Mouse (Mus musculus) neural tube, embryonic 14.5 days (tissue): ENCODE data around the gene Wdr48. TPM values are rescaled to one million over a fixed set of nuclear protein-coding genes. Genes with fewer than 3 reads are reported as not detected.
A peak's percentile ranks its signal among the peaks of the same experiment; 100 is the strongest.

Experiments
- ATAC-seq: fragments of 200-750 bp; cut with Nextera tagmentation; 2 replicates; pipeline ENCODE4 v1.8.0; 2017; ENCODE audit warnings: low read depth, mild to moderate bottlenecking, moderate TSS enrichment, moderate library complexity
- H3K27ac ChIP-seq: fragments of 300-500 bp; sonication (generic); 2 replicates; pipeline ENCODE4 v1.5.1; 2014; ENCODE audit warnings: low read depth, mild to moderate bottlenecking, control low read depth, low read length, moderate library complexity, mixed read lengths
- H3K27me3 ChIP-seq: fragments of 300-500 bp; sonication (generic); 2 replicates; pipeline ENCODE4 v1.6.1; 2014; ENCODE audit warnings: low read length; ENCODE audit not compliant: control insufficient read depth, insufficient read depth
- H3K36me3 ChIP-seq: fragments of 300-500 bp; sonication (generic); 2 replicates; pipeline ENCODE4 v1.6.1; 2014; ENCODE audit warnings: low read length, mixed read lengths; ENCODE audit not compliant: control insufficient read depth, insufficient read depth
- H3K4me1 ChIP-seq: fragments of 300-500 bp; sonication (generic); 2 replicates; pipeline ENCODE4 v1.6.1; 2014; ENCODE audit warnings: low read length; ENCODE audit not compliant: control insufficient read depth, insufficient read depth
- H3K4me2 ChIP-seq: fragments of 300-500 bp; sonication (generic); 2 replicates; pipeline ENCODE4 v1.6.1; 2014; ENCODE audit warnings: mild to moderate bottlenecking, low read depth, low read length, control low read depth
- H3K4me3 ChIP-seq: fragments of 300-500 bp; sonication (generic); 2 replicates; pipeline ENCODE4 v1.5.1; 2014; ENCODE audit warnings: low read depth, low read length, control low read depth, mixed read lengths
- H3K9ac ChIP-seq: fragments of 300-500 bp; sonication (generic); replicated peaks from 2 replicates; pipeline ENCODE4 v1.6.1; 2014; ENCODE audit warnings: low read depth, mild to moderate bottlenecking, control low read depth, low read length, mixed read lengths
- H3K9me3 ChIP-seq: fragments of 300-500 bp; sonication (generic); 2 replicates; pipeline ENCODE4 v1.6.1; 2016; ENCODE audit warnings: low read length; ENCODE audit not compliant: control insufficient read depth
- WGBS: fragments of 180-500 bp; shearing (Covaris S2); extraction: QIAGEN DNeasy Blood & Tissue Kit; methylation state at CpG from one replicate; pipeline ENCODE4 v1.1.7; 2014; 5-methylcytosine and 5-hydroxymethylcytosine counted together
- polyA plus RNA-seq: library from polyadenylated mRNA; unstranded; fragments of >200 nt; fragmentation: Nextera tagmentation; extraction: Ambion mirVana; gene quantifications from 2 replicates; pipeline ENCODE4 v1.2.1, GENCODE M21; 2014

The Wdr48 gene
- polyA plus RNA-seq, 1 experiment from 2014 or later = 68.5 TPM

DNA sequence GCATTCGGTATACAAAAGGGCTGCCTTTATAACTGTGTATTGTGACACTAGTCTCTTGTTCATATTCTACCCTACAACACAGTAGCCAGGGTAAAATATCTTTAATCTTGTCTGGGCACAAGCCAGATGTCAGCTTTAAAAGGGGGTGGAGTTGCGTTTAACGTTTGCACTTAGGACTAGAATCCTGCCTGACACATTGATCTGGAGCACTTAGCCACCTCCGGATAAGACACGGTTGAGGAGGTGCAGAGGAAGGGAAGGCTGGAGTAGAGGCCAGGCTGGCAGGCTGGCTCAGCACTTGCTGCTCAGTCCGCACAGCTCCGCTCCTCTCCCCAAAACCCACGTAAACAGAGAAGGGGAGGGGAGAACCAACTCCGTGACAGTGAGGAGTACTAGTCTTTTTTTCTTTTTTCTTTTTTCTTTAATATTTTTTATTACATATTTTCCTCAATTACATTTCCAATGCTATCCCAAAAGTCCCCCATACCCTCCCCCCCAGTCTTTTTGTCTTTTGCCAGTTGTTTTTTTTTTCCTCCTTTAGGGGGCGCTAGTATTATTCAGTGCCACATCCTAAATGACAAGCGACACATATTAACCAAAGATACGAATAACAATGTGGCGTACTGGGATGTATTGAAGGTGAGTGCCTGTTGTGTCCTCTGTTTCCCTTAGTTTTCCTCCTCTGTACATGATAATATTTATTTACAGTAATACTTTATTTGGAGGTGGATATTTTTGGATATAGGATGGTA lies 18.6 kb downstream of the Wdr48 start:
- peaks cover 65% of the 10 kb centered on the region for H3K36me3 ChIP-seq
- H3K9me3 ChIP-seq = no peaks in the 10 kb centered on the region
- 81% methylated on average over 13 of the region's 13 CpGs for WGBS
- H3K27ac ChIP-seq = no peak overlapping the region
- no peak for ATAC-seq
- H3K27me3 ChIP-seq = no peaks in the 10 kb centered on the region
- no peak overlapping the region for H3K4me3 ChIP-seq
- H3K9ac ChIP-seq = no peak overlapping the region
- no peaks in the 10 kb centered on the region for H3K4me1 ChIP-seq
- no peak overlapping the region for H3K4me2 ChIP-seq

DNA sequence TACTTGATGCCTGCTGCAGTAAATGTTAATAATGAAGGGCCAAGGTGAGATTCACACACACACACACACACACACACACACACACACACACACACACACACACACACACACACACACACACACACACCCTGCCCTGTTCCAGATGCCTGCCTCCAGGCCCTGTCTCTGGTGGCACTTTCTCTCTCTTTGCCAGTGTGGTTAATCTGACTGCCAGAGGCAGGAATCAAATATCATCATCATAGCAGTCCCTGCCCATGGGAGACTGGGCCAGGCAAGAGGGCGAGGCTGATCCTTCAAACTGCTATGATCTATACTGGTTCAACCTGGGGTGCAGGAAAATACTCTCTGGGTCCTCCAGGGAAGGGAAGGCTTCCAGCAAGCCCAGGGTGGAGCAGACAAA lies 25.2 kb downstream of the Wdr48 start:
- H3K4me3 ChIP-seq = no peak overlapping the region
- ATAC-seq = no peak
- no peak overlapping the region for H3K4me2 ChIP-seq
- no peaks in the 10 kb centered on the region for H3K4me1 ChIP-seq
- no peak overlapping the region for H3K9ac ChIP-seq
- H3K9me3 ChIP-seq = no peaks in the 10 kb centered on the region
- H3K36me3 ChIP-seq = peaks cover 71% of the 10 kb centered on the region
- 82% methylated on average over 1 of the region's 1 CpGs for WGBS
- H3K27me3 ChIP-seq = no peaks in the 10 kb centered on the region
- H3K27ac ChIP-seq = no peak overlapping the region

DNA sequence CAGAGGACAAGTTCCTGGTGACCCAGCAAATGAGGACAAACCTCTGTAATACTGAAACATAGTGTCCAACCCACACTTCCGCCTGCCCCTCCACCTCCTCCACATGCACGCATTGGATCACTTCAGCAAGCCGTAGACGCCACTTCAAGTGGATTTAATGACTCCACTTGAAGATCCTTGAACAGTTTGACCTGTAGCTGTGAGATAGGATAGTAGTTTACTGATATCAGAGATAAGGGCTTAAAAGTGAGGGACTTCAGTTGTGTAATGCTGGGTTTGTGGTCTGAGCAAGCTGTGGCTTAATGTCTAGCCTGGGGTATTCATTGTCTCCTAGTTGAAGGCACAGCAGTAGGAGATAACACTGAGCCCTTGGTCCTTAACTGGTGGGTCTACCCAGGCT lies 28.8 kb downstream of the Wdr48 start:
- no peak overlapping the region for H3K4me3 ChIP-seq
- H3K36me3 ChIP-seq = peaks cover 84% of the 10 kb centered on the region
- H3K9ac ChIP-seq = no peak overlapping the region
- 97% methylated on average over 4 of the region's 4 CpGs for WGBS
- H3K27ac ChIP-seq = no peak overlapping the region
- H3K27me3 ChIP-seq = no peaks in the 10 kb centered on the region
- no peaks in the 10 kb centered on the region for H3K4me1 ChIP-seq
- no peak for ATAC-seq
- no peak overlapping the region for H3K4me2 ChIP-seq
- H3K9me3 ChIP-seq = no peaks in the 10 kb centered on the region

DNA sequence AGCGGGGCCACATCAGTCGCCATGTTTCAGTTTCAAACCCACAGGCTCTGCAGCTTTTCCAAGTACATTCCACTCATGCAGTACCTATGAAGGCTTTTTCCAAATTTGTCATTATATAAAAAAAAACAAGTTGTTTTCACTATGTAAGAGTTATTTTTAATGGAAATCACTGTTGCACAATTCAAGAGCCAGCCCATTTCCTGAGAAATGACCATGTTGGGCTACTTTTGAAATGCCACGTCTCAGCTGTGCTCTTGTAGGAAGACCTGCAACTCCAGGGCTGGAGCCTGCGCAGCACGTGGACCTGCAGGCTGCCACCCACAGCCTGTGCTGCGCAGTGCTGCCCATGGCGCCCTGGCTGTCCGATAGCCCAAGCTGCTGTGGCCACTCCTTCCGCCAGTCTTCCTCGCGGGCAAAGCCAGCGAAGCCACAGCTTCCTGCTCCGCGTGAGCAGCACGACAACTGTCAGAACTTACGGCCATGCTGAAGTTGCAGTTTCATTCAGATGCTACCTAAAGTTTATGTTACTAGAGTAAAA lies 30.5 kb downstream of the Wdr48 start:
- Histone ChIP-seq H3K4me2 (no peak overlapping the region), H3K4me3 (no peak overlapping the region), H3K9ac (no peak overlapping the region), H3K27me3 (no peaks in the 10 kb centered on the region), H3K27ac (no peak overlapping the region), H3K4me1 (no peaks in the 10 kb centered on the region), H3K9me3 (no peaks in the 10 kb centered on the region), H3K36me3 (peaks cover 77% of the 10 kb centered on the region)
- 94% methylated on average over 16 of the region's 16 CpGs for WGBS
- ATAC-seq = no peak

DNA sequence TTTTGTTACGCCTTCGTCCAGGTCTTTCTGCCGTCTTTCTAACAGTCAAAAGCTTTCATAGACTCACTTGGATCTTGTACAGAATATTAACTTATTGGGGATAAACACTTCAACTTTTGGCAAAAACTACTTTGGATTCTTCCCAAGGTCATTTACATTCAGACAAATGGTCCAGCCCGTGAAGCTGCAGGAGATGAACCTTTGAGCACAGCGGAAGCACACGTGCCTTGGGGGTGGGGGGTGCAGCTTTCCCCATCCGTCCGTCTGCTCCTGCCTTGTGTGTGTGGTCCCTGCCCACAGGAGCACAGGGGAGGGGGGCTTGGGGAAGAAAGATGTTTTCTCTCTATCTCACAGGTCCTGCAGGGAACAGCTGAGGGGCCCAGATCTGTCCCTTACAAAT lies 31.1 kb downstream of the Wdr48 start:
- H3K9ac ChIP-seq = no peak overlapping the region
- H3K9me3 ChIP-seq = no peaks in the 10 kb centered on the region
- H3K4me1 ChIP-seq = no peaks in the 10 kb centered on the region
- 80% methylated on average over 8 of the region's 8 CpGs for WGBS
- H3K27ac ChIP-seq = no peak overlapping the region
- H3K4me2 ChIP-seq = no peak overlapping the region
- no peak for ATAC-seq
- H3K36me3 ChIP-seq = peaks cover 74% of the 10 kb centered on the region
- no peak overlapping the region for H3K4me3 ChIP-seq
- no peaks in the 10 kb centered on the region for H3K27me3 ChIP-seq

DNA sequence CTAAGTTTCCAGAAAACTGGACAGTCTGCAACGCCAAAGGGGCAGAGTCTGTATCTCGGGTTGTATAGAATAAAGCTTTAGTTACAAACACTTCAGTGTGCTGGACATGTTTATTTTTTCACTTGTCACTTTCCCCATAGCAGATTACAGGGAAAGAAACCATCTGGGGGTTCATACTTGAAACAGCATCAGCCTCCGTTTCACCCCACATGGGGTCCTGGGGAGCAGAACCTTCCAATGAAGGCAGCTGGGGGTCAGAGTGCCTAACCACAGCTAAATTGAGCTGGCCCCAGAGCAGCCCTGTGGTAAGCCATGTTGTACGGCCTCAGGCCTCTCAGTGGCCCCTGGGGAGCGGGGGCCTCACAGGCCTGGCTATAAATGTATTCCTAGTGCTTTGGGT lies 31.8 kb downstream of the Wdr48 start:
- WGBS = 84% methylated on average over 5 of the region's 5 CpGs
- no peaks in the 10 kb centered on the region for H3K9me3 ChIP-seq

DNA sequence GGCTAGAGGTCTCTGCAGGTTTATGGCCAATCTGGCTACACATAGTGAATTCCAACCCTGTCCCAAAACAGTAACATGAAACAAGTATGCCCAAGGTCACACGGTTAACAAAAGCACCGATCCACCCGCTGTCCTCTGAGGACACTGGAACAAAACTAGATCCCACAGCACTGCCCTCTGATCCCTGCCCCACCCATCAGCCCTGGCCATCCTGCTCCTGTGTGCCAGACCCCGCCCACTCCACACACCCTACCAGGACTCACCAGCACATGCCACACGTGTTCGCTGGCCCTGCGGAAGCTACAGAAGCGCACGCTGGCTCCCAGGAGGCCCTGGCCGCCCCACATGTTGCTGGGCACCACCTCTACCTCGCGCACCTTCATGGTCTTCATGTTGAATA lies 37.7 kb downstream of the Wdr48 start:
- ATAC-seq = no peak
- no peak overlapping the region for H3K4me3 ChIP-seq

More for the DNA sequence above, 31.8 kb downstream of the Wdr48 start:
- no peaks in the 10 kb centered on the region for H3K4me1 ChIP-seq
- peaks cover 67% of the 10 kb centered on the region for H3K36me3 ChIP-seq
- H3K27ac ChIP-seq = no peak overlapping the region
- H3K9ac ChIP-seq = no peak overlapping the region
- no peak overlapping the region for H3K4me2 ChIP-seq
- H3K4me3 ChIP-seq = no peak overlapping the region
- no peak for ATAC-seq
- no peaks in the 10 kb centered on the region for H3K27me3 ChIP-seq

DNA sequence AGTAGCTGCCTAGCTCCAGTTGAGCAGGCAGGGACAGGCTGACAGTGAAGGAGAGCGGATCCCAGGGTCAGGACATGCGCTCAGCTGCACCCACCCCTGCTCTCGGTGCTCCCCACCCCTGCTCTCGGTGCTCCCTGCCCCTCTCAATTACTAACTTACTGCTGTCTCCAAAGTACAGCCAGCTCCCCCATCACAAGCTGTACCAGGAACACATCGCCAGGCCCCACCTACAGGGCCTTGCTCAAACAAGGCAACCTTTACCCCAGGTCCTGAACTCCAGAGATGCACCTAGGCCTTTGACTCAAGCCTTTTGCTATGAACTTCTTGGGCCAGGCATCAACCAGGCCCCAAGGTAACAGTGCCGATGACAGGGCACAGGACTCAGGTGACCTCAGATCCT lies 39.0 kb downstream of the Wdr48 start:
- Histone ChIP-seq H3K9ac (no peak overlapping the region), H3K4me3 (no peak overlapping the region), H3K9me3 (no peaks in the 10 kb centered on the region), H3K4me1 (peaks cover 6% of the 10 kb centered on the region; the same call in 1 of the 2 replicates), H3K4me2 (no peak overlapping the region), H3K27ac (no peak overlapping the region), H3K27me3 (no peaks in the 10 kb centered on the region), H3K36me3 (0 out of 2 replicates have a peak, but pooled peaks cover 9% of the 10 kb centered on the region)
- WGBS = 86% methylated on average over 6 of the region's 6 CpGs
- ATAC-seq = no peak

More for the DNA sequence above, 37.7 kb downstream of the Wdr48 start:
- Histone ChIP-seq H3K36me3 (peaks cover 18% of the 10 kb centered on the region; the same call in 1 of the 2 replicates), H3K9me3 (no peaks in the 10 kb centered on the region), H3K27me3 (no peaks in the 10 kb centered on the region), H3K4me1 (peaks cover 6% of the 10 kb centered on the region; the same call in 1 of the 2 replicates), H3K9ac (no peak overlapping the region), H3K4me2 (no peak overlapping the region), H3K27ac (no peak overlapping the region)
- 91% methylated on average over 12 of the region's 12 CpGs for WGBS

DNA sequence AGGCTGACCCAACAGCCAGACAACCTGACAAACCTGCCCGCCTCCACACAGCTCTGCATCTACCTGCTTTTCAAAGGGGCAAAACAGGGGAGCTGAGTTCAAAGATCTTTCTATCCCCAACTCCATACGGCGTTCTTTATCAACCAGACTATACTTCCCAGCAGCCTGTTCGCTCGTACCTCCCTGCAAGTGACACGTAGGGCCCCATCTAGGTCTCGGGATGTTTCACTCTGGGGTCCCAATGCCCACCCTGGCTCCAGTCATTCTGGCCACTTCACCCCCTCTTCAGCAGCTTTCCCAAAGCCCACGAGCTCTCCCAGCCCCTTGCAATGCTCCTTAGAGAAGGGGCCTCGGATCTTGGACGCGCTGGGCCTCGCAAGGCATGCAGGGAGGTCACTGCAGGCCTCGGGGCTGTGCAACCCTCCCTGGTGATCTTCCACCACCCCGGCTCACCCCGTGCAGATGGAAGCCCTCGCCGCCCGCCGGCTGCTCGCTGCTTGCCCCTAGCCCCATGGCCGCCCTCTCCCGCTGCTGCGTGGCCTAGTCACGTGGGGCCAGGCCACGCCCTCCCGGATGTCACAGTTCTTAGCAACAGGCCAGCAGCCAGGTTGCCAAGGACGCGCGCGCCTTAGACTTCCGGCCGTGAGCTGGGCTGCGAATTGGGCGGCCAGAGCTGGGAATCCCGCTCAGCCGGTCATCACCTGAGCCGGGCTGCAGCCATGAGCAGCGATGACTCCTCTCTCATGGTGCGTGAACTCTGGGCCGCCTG lies 42.5 kb downstream of the Wdr48 start, which contains the start of the genes Gorasp1 and Ttc21a:
Gene Gorasp1 (minus strand): TSS at position 561 of the 769 bp plus-strand sequence.
Gene Ttc21a (plus strand): TSS at position 602 of the 769 bp plus-strand sequence.
- Histone ChIP-seq H3K9ac (peak within 1 kb of the TSS; percentile 74), H3K4me1 (peaks cover 6% of the 10 kb centered on the region; the same call in 1 of the 2 replicates), H3K27me3 (no peaks in the 10 kb centered on the region), H3K4me3 (peak within 1 kb of the TSS; percentile 73), H3K27ac (peak within 1 kb of the TSS; percentile 53; the same call in 1 of the 2 replicates), H3K36me3 (0 out of 2 replicates have a peak, but pooled peaks cover 1% of the 10 kb centered on the region), H3K4me2 (peak within 1 kb of the TSS; percentile 91), H3K9me3 (no peaks in the 10 kb centered on the region)
- WGBS = 5% methylated on average over 40 of the region's 40 CpGs
- ATAC-seq = peak; percentile 96
